Mouse (Mus musculus) 3134 (cell line): ENCODE results near the gene Grik1.

ENCODE experiments used
- DNase-seq: peaks from one replicate; pipeline ENCODE4 v3.0.0-alpha.2; 2011; ENCODE audit warnings: low spot score; ENCODE audit not compliant: insufficient read length; ENCODE audit errors: extremely low read depth

The Grik1 gene

GRCm38 (mm10) chr16:88290132-88290772 is at the start of gene Grik1:
TSS of gene Grik1 (minus strand) at chr16:88290265.
- DNase-seq, result no peak

- no peak for DNase-seq
Observed at GRCm38 (mm10) chr16:88294209-88294608, 4.1 kb upstream of the Grik1 start.

DNA sequence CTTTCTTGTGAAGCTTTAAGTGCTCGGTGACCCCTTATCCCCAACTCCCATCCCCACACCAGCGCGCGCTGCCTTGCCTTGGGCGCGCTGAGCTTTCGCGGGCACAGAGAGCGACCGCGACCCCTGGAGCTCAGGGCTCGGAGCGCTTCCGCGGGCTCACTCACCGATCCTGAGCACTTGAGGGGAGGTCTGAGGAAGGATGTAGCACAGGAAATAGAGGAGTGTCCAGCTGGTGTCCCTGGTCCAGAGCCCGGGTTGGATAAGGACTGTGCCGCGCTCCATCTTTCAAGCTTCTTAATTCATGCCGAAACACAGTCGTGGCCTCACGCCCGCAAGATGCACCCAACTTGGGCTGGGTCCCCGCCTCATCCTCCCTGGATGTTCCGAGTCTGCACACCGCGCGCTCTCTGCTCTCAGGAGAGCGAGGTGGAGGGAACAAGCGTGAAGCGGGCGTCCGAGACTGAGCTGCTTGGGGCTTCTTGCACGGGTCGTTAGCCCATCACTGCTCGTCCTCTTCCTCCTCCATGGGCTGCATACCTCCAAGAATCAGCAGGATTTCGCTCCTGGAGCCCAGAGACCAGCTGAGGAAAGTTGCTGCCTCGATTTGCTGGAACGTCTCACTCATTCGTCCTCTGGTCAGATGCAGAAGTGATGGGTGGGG is 514 bp downstream of the Grik1 start:
- no peak for DNase-seq

- no peak for DNase-seq
Observed at GRCm38 (mm10) chr16:88258407-88258806, 31.7 kb downstream of the Grik1 start.

- DNase-seq, result no peak
Observed at GRCm38 (mm10) chr16:88257072-88257471, 33.0 kb downstream of the Grik1 start.

DNA sequence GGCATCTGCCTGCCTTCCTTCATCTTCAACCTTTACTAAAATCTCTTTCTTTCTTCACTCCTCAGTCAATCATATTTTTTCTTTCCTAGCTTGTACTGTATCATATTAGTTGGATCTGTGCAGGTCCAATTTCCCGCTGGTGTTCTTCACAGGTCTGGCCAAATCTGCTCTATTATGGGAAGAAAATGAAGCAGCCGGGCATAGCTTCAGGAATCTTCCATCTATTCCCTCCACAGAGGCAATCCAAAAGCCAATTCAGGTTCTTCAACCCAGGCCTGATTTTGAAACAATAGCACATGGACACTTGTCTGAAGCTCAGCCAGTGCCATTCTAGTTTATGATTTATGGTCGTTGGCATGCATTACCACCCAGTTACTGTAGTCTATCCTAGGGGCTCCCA is 34.0 kb downstream of the Grik1 start:
- DNase-seq, result no peak

- DNase-seq, result no peak
Observed at GRCm38 (mm10) chr16:88252676-88253075, 37.4 kb downstream of the Grik1 start.

GRCm38 (mm10) chr16:88251049-88251448 is 39.0 kb downstream of the Grik1 start:
- DNase-seq, result no peak

DNA sequence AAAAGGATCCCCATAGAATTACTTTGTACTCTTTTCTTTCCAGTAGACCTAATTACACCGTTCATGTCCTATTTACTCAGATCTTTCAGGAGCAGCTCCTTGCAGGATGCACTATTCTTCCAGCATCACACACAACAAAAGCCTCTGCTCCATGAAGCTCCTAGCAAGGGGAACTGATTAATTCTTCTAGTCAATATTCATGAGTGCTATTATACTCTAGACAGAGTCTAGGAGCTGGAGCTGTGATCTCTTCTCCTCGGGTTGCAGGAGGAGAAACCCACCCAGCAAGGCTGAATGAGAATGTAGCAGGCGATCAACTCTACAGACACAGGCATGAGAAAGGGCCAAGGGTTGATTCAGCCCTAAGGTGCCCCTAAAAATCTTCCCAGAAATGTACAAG is 40.2 kb downstream of the Grik1 start:
- DNase-seq, result no peak

GRCm38 (mm10) chr16:88247586-88247985 is 42.5 kb downstream of the Grik1 start:
- DNase-seq, result no peak

DNA sequence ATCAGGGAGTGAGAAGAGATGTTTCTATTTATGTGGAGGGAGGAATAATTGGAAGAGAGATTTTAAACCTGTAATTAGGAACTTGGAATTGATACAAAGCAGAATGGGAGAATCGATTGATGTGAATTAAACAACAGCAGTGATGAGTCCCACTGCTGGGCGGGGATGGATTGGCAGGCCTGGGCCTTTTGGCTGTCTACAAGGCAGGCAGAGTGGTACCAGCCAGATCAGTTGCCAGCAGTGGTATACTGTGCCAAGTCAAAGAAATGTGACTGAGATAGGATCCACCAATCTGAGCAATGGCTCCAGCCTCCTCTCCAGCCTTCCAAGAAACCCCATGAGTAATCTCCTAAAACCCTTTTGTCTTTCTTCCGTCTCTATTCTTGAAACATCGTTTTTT is 45.4 kb downstream of the Grik1 start:
- DNase-seq, result no peak

- DNase-seq, result no peak
Observed at GRCm38 (mm10) chr16:88225616-88226015, 64.4 kb downstream of the Grik1 start.

DNA sequence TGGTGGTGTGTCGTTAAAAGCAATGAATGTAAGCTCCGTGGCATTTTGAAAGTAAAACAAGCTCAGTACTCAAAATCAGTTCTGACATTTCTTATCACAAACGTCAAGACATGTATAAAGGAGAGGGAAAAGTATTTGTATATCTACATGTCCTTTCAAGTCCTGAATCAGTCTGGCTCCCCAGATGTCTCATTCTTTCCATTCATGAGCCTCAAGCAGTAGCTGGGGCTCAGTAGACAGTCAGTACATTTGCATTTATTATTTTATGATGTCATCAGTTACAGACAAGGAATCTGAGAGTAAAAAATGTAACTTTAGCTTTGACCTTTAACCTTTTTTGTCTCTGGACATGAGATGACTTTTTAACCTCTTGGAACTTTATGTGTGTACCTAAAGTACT is 68.1 kb downstream of the Grik1 start:
- DNase-seq, result no peak

GRCm38 (mm10) chr16:88212531-88212930 is 77.5 kb downstream of the Grik1 start:
- DNase-seq, result no peak

DNA sequence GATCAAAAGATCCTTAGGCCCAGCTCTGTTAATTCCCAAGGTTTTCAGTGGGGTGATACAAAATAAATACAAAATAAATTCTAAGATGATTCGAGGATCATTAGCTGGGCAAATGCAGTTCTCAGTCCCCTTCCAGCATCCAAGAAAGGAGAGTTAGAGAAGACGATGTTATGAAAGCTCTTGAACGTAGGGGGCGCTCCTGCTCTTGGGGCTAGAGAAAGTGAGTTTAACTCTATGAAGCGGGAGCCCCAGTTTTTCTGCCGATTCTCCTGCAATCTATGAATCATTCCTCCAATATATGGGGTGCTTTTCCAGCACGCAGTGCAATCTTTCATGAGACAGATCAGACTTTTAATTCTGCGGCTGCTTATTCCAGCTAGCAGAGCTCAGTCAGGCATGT is 78.2 kb downstream of the Grik1 start:
- no peak for DNase-seq

- no peak for DNase-seq
Observed at GRCm38 (mm10) chr16:88204400-88204799, 85.7 kb downstream of the Grik1 start.

DNA sequence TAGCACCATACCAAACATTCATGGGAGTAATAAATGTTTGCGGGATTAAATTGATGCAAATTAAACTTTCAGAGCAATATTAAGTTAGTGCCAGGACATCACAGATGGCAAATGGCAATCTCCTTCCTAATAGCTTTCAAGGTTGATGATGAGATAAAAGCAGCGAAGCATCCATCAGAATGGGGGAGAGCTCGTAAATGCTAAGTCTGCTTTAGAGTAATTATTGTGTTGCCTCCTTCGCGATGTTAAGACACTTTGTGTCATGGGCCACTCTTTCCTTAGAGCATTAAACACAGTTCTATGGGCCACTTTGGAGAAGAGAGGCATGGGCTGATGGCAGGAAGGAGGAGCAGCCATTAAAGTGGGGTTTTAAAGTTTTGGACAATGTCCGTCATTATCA is 86.1 kb downstream of the Grik1 start:
- DNase-seq, result no peak

- DNase-seq, result no peak
Observed at GRCm38 (mm10) chr16:88187433-88188037, 102.5 kb downstream of the Grik1 start.

DNA sequence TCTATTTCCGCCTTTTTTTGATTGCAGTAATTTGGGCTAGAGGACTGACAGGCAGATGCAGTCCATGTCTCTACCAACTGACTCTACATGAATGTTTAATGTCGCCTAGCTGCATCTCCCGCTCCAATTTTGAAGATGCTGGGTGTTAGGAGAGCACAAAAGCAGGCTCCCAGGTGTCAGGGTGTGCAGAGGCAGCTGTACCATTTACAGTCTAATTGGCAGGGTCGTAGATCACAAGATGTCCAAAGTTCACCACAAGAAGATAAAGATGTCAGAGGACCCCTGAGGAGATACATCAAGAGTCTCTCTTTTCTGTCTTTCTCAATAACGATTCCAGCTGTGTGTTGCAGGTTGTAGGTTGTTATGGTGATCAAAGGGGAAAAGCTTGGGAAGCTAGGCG is 111.3 kb downstream of the Grik1 start:
- no peak for DNase-seq

DNA sequence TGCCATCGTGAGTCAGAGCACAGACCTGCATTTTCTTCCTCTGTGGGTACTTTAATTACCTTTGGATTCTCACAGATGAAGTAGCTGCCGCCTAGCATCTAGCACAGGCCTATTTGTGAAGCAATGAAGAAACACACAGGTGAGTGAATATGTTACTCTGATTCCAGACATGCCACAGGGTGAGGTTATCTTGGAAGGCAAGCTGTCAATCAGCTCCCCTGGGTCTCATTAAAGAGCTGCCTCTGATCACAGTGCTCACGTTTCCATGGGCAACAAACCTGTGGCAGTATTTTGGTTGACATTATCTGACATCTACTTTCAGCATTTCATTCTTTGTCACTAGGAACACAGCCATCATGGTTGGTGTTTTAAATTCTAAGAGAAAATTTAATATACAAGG is 112.7 kb downstream of the Grik1 start:
- DNase-seq, result no peak

DNA sequence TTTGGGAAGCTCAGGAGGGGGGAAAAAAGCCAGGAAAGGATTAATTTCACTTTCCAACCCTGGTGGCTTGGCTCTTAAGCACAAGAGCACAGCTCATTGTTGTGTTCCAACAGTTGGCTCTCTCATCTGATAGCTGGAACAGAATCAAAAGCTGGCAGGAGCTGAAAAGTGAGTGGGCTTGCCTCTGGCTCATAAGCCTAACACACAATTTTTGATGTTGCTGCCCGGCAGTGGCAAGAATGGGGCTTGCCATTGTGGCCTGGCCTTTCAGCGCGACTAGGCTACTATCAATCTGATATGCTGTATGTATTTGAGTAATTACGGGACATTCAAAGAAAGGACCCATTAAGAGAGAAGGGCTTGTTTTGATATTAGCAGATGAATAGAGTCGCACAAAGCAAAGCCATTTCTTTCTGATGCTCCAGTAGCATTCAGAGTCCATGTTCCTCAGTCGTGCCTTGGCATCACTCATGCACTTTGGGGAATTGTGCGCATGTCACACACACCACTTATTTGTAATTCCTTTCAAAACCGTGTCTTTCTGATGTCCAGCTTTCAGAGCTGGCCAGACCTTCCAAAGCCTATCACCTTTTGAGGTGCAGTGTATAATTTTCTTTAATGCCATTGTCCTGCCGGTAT is 115.9 kb downstream of the Grik1 start:
- no peak for DNase-seq

GRCm38 (mm10) chr16:88166547-88166946 is 123.5 kb downstream of the Grik1 start:
- no peak for DNase-seq
